Mouse (Mus musculus): ENCODE data around the gene Olfr169. TPM values are rescaled to one million over a fixed set of nuclear protein-coding genes. Genes with fewer than 3 reads are reported as not detected.
"Not testable (repeated sequence)": the region's sequence is repeated elsewhere in the genome, so short reads cannot be mapped to it uniquely, and the experiment has no call there.

The Olfr169 gene
- polyA plus RNA-seq (2015; fragmentation: Nextera tagmentation; extraction: Ambion mirVana), result not detected in 2 replicates

DNA sequence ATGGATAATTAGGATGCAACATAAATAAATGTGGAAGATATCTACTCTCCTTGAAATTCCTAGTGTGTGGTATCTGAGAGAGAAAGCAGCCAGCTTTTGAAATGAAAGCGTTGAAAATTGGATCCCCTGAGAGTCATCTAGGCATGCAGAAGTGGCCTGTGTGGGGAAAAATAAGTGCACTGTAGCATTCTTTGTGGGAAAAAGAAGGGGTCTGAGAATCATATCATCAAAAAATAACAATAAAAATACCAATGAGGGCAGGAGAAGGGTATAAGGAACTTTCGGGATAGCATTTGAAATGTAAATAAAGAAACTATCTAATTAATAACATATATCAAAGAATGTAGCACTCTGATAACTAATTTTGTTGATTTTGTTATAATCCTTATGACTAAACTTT, at the start of gene Olfr169:
Gene Olfr169, minus strand, starts transcription at position 101 of the 400 bp plus-strand sequence.
- H3K4me1 ChIP-seq; H3K4me2 ChIP-seq; H3K27ac ChIP-seq (replicated peaks); H3K9me3 ChIP-seq; ATAC-seq (ENCODE audit: extremely low read depth, insufficient number of reproducible peaks, low FRiP score, low TSS enrichment); H3K36me3 ChIP-seq; H3K9ac ChIP-seq; H3K4me3 ChIP-seq; H3K27me3 ChIP-seq (replicated peaks): not testable (repeated sequence)
- WGBS, result 70% methylated on average over 2 of the region's 2 CpGs

DNA sequence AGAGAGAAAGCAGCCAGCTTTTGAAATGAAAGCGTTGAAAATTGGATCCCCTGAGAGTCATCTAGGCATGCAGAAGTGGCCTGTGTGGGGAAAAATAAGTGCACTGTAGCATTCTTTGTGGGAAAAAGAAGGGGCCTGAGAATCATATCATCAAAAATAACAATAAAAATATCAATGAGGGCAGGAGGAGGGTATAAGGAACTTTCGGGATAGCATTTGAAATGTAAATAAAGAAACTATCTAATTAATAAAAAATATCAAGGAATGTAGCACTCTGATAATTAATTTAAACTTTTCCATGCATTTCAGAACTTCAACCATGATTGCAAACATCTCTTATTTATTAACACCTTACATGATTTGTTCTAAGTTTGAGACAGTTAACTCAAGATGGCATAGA, 40.2 kb upstream of the Olfr169 start, which contains the start of gene Olfr170:
Gene Olfr170, minus strand, starts transcription at position 101 of the 400 bp plus-strand sequence.
- H3K4me1 ChIP-seq; H3K27me3 ChIP-seq (replicated peaks); H3K4me2 ChIP-seq; H3K27ac ChIP-seq (replicated peaks); H3K36me3 ChIP-seq; H3K9me3 ChIP-seq; ATAC-seq (ENCODE audit: extremely low read depth, insufficient number of reproducible peaks, low FRiP score, low TSS enrichment); H3K9ac ChIP-seq; H3K4me3 ChIP-seq: not testable (repeated sequence)
- 75% methylated on average over 2 of the region's 2 CpGs for WGBS

DNA sequence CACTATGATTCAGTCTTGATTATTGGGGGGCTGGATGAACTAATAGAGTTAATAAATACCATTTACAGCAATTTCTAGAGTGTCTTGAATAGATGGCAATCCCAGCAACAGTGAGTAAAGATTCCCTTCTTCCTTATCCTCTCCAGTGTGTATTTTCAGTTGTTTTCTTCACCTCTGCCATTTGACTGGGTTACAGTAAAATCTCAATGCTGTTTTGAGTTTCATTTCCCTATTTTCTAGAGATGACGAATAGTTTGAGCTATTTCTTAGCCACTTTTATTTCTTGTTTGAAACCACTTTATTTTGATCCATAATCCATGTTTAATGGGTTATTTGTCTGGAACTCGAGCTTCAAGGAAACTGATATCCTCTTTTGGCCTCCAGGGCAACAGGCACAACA, 31.6 kb upstream of the Olfr169 start:
- ATAC-seq (ENCODE audit: extremely low read depth, insufficient number of reproducible peaks, low FRiP score, low TSS enrichment), result no peak
- Histone ChIP-seq H3K4me3 (no peak overlapping the region), H3K27ac (replicated peaks) (no peak overlapping the region), H3K4me2 (no peak overlapping the region), H3K27me3 (replicated peaks) (no peaks in the 10 kb centered on the region), H3K9me3 (0 out of 2 replicates have a peak, but pooled peaks cover 5% of the 10 kb centered on the region), H3K36me3 (no peaks in the 10 kb centered on the region), H3K9ac (no peak overlapping the region), H3K4me1 (no peaks in the 10 kb centered on the region)
- 37% methylated on average over 2 of the region's 2 CpGs for WGBS

DNA sequence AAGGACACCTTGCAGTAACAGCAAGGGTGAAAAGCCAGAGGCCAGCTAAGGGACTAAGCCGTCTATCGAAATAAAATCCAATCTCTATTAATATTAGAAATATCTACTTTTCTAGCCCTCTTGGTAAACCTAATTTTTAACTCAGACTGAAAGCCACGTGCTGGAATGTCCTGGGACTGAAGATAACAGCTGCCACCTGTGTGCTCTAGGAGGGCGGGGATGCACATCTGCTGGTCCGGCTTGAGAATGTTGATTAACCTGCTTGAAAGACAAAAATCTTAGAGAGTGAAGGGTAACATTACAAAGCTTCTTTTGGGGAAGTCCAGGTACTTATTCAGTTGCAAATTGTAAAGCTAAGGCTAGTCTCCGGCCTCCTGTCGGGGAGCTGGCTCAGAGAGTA, 18.2 kb downstream of the Olfr169 start:
- H3K36me3 ChIP-seq, H3K4me2 ChIP-seq: not testable (repeated sequence)
- 75% methylated on average over 7 of the region's 7 CpGs for WGBS

DNA sequence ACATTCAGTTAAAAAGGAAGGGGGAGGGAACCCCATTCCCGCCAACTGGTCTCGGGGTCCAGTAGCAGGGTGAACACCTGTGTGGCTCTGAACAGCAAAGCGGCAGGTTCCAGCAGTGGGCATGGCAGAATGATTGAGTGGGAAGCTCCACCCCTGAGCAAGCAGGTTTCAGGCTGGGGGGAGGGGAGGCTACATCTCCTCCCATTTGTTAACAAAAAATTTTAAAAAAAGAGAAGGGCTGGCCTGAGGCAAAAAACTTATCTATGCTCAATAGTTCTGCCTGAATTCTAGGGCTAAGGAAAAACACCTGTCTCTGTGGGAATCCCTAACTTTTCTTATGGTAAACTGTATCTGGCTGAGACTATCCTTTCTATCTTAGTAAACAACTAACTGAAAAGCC, 19.4 kb downstream of the Olfr169 start:
- not testable (repeated sequence) for H3K36me3 ChIP-seq; ATAC-seq (ENCODE audit: extremely low read depth, insufficient number of reproducible peaks, low FRiP score, low TSS enrichment); H3K4me1 ChIP-seq; H3K4me2 ChIP-seq; H3K9me3 ChIP-seq; H3K27me3 ChIP-seq (replicated peaks); H3K27ac ChIP-seq (replicated peaks); H3K9ac ChIP-seq; H3K4me3 ChIP-seq
- WGBS, result 85% methylated on average over 3 of the region's 3 CpGs

More for the DNA sequence above, 18.2 kb downstream of the Olfr169 start:
- not testable (repeated sequence) for ATAC-seq (ENCODE audit: extremely low read depth, insufficient number of reproducible peaks, low FRiP score, low TSS enrichment); H3K27me3 ChIP-seq (replicated peaks); H3K4me1 ChIP-seq; H3K27ac ChIP-seq (replicated peaks); H3K9me3 ChIP-seq; H3K4me3 ChIP-seq; H3K9ac ChIP-seq

DNA sequence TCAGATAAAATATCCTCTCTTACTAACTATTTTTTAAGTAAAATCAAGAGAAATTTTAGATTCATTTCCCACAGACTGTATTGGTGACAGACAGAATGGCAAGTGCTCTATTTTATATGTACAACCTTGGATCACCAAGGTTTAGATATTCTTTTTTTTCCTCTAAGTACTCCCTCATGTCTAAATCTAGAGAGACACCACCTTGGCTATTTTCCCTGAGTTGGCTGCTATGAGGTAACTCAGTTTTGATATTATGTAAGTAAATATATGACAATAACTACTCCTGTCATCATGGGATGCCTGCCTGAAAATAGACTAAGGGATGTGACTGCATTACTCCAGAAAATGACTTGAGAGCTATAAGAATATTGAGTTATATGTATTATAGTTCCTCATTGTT, 36.2 kb downstream of the Olfr169 start, which contains the start of gene Olfr168:
Gene Olfr168, minus strand, starts transcription at position 101 of the 400 bp plus-strand sequence.
- Histone ChIP-seq H3K27ac (replicated peaks) (no peak within 1 kb of the TSS), H3K9me3 (peaks cover 6% of the 10 kb centered on the region), H3K4me2 (no peak within 1 kb of the TSS), H3K27me3 (replicated peaks) (no peaks in the 10 kb centered on the region), H3K9ac (no peak within 1 kb of the TSS), H3K36me3 (no peaks in the 10 kb centered on the region), H3K4me1 (no peaks in the 10 kb centered on the region), H3K4me3 (no peak within 1 kb of the TSS)
- no peak for ATAC-seq (ENCODE audit: extremely low read depth, insufficient number of reproducible peaks, low FRiP score, low TSS enrichment)

DNA sequence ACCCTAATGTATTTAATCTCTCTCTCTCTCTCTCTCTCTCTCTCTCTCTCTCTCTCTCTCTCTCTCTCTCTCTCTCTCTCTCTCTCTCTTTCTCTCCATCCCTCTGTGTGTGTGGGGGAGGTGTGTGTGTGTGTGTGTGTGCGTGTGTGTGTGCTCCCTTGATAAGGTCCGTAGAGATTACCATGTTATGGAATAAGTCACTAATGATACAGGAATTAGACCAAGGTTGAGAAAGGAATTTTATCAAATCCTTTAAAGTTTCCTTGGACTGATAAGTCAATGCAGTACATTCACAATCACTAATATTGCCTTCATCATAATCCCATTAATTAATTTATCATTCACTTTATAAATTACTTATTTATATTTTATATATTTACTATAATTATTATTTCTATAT, 49.4 kb downstream of the Olfr169 start, which contains the start of gene Olfr167:
Gene Olfr167, minus strand, starts transcription at position 101 of the 400 bp plus-strand sequence.
- H3K36me3 ChIP-seq, result no peaks in the 10 kb centered on the region
- H3K9ac ChIP-seq, result no peak within 1 kb of the TSS
- no peak within 1 kb of the TSS for H3K4me3 ChIP-seq
- no peaks in the 10 kb centered on the region for H3K4me1 ChIP-seq
- 0 out of 2 replicates have a peak, but pooled peaks cover 3% of the 10 kb centered on the region for H3K9me3 ChIP-seq
- H3K4me2 ChIP-seq, result no peak within 1 kb of the TSS
- H3K27ac ChIP-seq (replicated peaks), result no peak within 1 kb of the TSS
- WGBS, result 63% methylated on average over 2 of the region's 2 CpGs
- no peaks in the 10 kb centered on the region for H3K27me3 ChIP-seq (replicated peaks)
- no peak for ATAC-seq (ENCODE audit: extremely low read depth, insufficient number of reproducible peaks, low FRiP score, low TSS enrichment)

Other genes starting within 250 kb of the Olfr169 start
- gene Olfr165, start 148.7 kb downstream of the Olfr169 start, polyA plus RNA-seq (2015; fragmentation: Nextera tagmentation; extraction: Ambion mirVana), result not detected in 2 replicates
- not detected in 2 replicates for gene Olfr166, start 88.1 kb downstream of the Olfr169 start, polyA plus RNA-seq (2015; fragmentation: Nextera tagmentation; extraction: Ambion mirVana)
- gene Olfr167, start 49.5 kb downstream of the Olfr169 start, polyA plus RNA-seq (2015; fragmentation: Nextera tagmentation; extraction: Ambion mirVana), result not detected in 2 replicates
- not detected in 2 replicates for gene Olfr168, start 36.3 kb downstream of the Olfr169 start, polyA plus RNA-seq (2015; fragmentation: Nextera tagmentation; extraction: Ambion mirVana)
- gene Olfr170, start 40.1 kb upstream of the Olfr169 start, polyA plus RNA-seq (2015; fragmentation: Nextera tagmentation; extraction: Ambion mirVana), result not detected in 2 replicates
- not detected in 2 replicates for gene Olfr171, start 58.1 kb upstream of the Olfr169 start, polyA plus RNA-seq (2015; fragmentation: Nextera tagmentation; extraction: Ambion mirVana)
- 0.04 and 0.11 TPM in 2 replicates for gene Lamp3, start 134.6 kb upstream of the Olfr169 start, polyA plus RNA-seq (2015; fragmentation: Nextera tagmentation; extraction: Ambion mirVana)
- gene B3gnt5, start 188.4 kb upstream of the Olfr169 start, polyA plus RNA-seq (2015; fragmentation: Nextera tagmentation; extraction: Ambion mirVana), result 11.5 and 15.2 TPM in 2 replicates